Mouse (Mus musculus): Measurements from ENCODE around the gene Lhfpl2. TPM values are rescaled to one million over a fixed set of nuclear protein-coding genes. Genes with fewer than 3 reads are reported as not detected.

Lhfpl2 gene
- total and polyA plus RNA-seq, 3 experiments: not detected

- H3K9me3 ChIP-seq (replicated peaks; ENCODE audit: low read length): no peaks in the 10 kb centered on the region
- H3K4me3 ChIP-seq (replicated peaks in 1 of 3; ENCODE audit: low read depth in 2 of 3, low read length in 2 of 3, poor library complexity in 1 of 3): no peak overlapping the region
- no peak for DNase-seq (ENCODE audit: extremely low read depth)
- H3K27ac ChIP-seq (ENCODE audit: insufficient read depth, low read depth): no peak overlapping the region
- no peak overlapping the region for H3K4me2 ChIP-seq (ENCODE audit: insufficient read depth, low read depth, poor library complexity, severe bottlenecking)
- in situ Hi-C loops (cut with MboI; ENCODE audit: low pct_ligation_motif_present, low pct_unique_long_range_greater_than_20kb, low sequenced_read_pairs): no loop called here
- no peak for TF ChIP-seq NELFE (IDR thresholded peaks at IDR 0.05; ENCODE audit: low read depth, low read length)
- H3K4me1 ChIP-seq (ENCODE audit: control insufficient read depth in 1 of 2, insufficient read depth in 2 of 2): peaks cover 0 to 14% of the 10 kb centered on the region in 2 experiments; a peak in 2 of 4 replicates
- dilution Hi-C loops (cut with MboI; ENCODE audit: extremely low pct_ligation_motif_present, extremely low pct_unique_long_range_greater_than_20kb, low sequenced_read_pairs): no loop called here
- H3K27me3 ChIP-seq (replicated peaks): no peaks in the 10 kb centered on the region
- no peaks in the 10 kb centered on the region for H3K36me3 ChIP-seq (replicated peaks in 1 of 2; ENCODE audit: control insufficient read depth in 1 of 2, insufficient read depth in 1 of 2, low read length in 1 of 2)
- H3K79me2 ChIP-seq (replicated peaks; ENCODE audit: control insufficient read depth, extremely low read depth, insufficient read depth, poor library complexity, severe bottlenecking): no peaks in the 10 kb centered on the region
- H3K9ac ChIP-seq (ENCODE audit: insufficient read depth, low read depth): no peak overlapping the region
Observed at GRCm38 (mm10) chr13:94075181-94075580, 17.6 kb downstream of the Lhfpl2 start.

- no peak overlapping the region for H3K27ac ChIP-seq (ENCODE audit: insufficient read depth, low read depth)
- H3K79me2 ChIP-seq (replicated peaks; ENCODE audit: control insufficient read depth, extremely low read depth, insufficient read depth, poor library complexity, severe bottlenecking): no peaks in the 10 kb centered on the region
- no peak for DNase-seq (ENCODE audit: extremely low read depth)
- H3K4me2 ChIP-seq (ENCODE audit: insufficient read depth, low read depth, poor library complexity, severe bottlenecking): no peak overlapping the region
- in situ Hi-C loops (cut with MboI; ENCODE audit: low pct_ligation_motif_present, low pct_unique_long_range_greater_than_20kb, low sequenced_read_pairs) (no loop called here), dilution Hi-C loops (cut with MboI; ENCODE audit: extremely low pct_ligation_motif_present, extremely low pct_unique_long_range_greater_than_20kb, low sequenced_read_pairs) (no loop called here)
- peaks cover 0 to 14% of the 10 kb centered on the region in 2 experiments; a peak in 2 of 4 replicates for H3K4me1 ChIP-seq (ENCODE audit: control insufficient read depth in 1 of 2, insufficient read depth in 2 of 2)
- H3K27me3 ChIP-seq (replicated peaks): no peaks in the 10 kb centered on the region
- no peaks in the 10 kb centered on the region for H3K36me3 ChIP-seq (replicated peaks in 1 of 2; ENCODE audit: control insufficient read depth in 1 of 2, insufficient read depth in 1 of 2, low read length in 1 of 2)
- TF ChIP-seq TCF12 (IDR thresholded peaks at IDR 0.05; ENCODE audit: low read depth, low read length) (no peak), PAX5 (IDR thresholded peaks at IDR 0.05; ENCODE audit: low read length) (no peak), ELF1 (IDR thresholded peaks at IDR 0.05; ENCODE audit: low read depth, low read length) (no peak), MYC (IDR thresholded peaks at IDR 0.05; ENCODE audit: low read depth, low read length) (no peak), SMC3 (IDR thresholded peaks at IDR 0.05; ENCODE audit: low read depth, low read length) (no peak), NELFE (IDR thresholded peaks at IDR 0.05; ENCODE audit: low read depth, low read length) (no peak), ZNF384 (IDR thresholded peaks at IDR 0.05; ENCODE audit: low read depth, low read length) (no peak)
- no peaks in the 10 kb centered on the region for H3K9me3 ChIP-seq (replicated peaks; ENCODE audit: low read length)
- H3K4me3 ChIP-seq (replicated peaks in 1 of 3; ENCODE audit: low read depth in 2 of 3, low read length in 2 of 3, poor library complexity in 1 of 3): no peak overlapping the region
- no peak overlapping the region for H3K9ac ChIP-seq (ENCODE audit: insufficient read depth, low read depth)
Observed at GRCm38 (mm10) chr13:94077136-94078018, 19.8 kb downstream of the Lhfpl2 start.

GRCm38 (mm10) chr13:94083196-94083595 lies 25.6 kb downstream of the Lhfpl2 start:
- Histone ChIP-seq H3K27ac (ENCODE audit: insufficient read depth, low read depth) (no peak overlapping the region), H3K4me2 (ENCODE audit: insufficient read depth, low read depth, poor library complexity, severe bottlenecking) (no peak overlapping the region), H3K9me3 (replicated peaks; ENCODE audit: low read length) (no peaks in the 10 kb centered on the region), H3K4me3 (replicated peaks in 1 of 3; ENCODE audit: low read depth in 2 of 3, low read length in 2 of 3, poor library complexity in 1 of 3) (no peak overlapping the region), H3K79me2 (replicated peaks; ENCODE audit: control insufficient read depth, extremely low read depth, insufficient read depth, poor library complexity, severe bottlenecking) (no peaks in the 10 kb centered on the region), H3K36me3 (replicated peaks in 1 of 2; ENCODE audit: control insufficient read depth in 1 of 2, insufficient read depth in 1 of 2, low read length in 1 of 2) (no peaks in the 10 kb centered on the region), H3K27me3 (replicated peaks) (no peaks in the 10 kb centered on the region), H3K4me1 (ENCODE audit: control insufficient read depth in 1 of 2, insufficient read depth in 2 of 2) (peaks cover 0 to 11% of the 10 kb centered on the region in 2 experiments; a peak in 1 of 4 replicates), H3K9ac (ENCODE audit: insufficient read depth, low read depth) (no peak overlapping the region)
- in situ Hi-C loops (cut with MboI; ENCODE audit: low pct_ligation_motif_present, low pct_unique_long_range_greater_than_20kb, low sequenced_read_pairs) (no loop called here), dilution Hi-C loops (cut with MboI; ENCODE audit: extremely low pct_ligation_motif_present, extremely low pct_unique_long_range_greater_than_20kb, low sequenced_read_pairs) (no loop called here)
- no peak for DNase-seq (ENCODE audit: extremely low read depth)
- TF ChIP-seq POLR2AphosphoS2 (IDR thresholded peaks at IDR 0.05; ENCODE audit: low read depth, low read length) (no peak), NRF1 (IDR thresholded peaks at IDR 0.05; ENCODE audit: low read depth, low read length) (no peak), SMC3 (IDR thresholded peaks at IDR 0.05; ENCODE audit: low read depth, low read length) (no peak)
